ENCODE assay signal across 27 mouse cellular contexts in the genomic region with DNA sequence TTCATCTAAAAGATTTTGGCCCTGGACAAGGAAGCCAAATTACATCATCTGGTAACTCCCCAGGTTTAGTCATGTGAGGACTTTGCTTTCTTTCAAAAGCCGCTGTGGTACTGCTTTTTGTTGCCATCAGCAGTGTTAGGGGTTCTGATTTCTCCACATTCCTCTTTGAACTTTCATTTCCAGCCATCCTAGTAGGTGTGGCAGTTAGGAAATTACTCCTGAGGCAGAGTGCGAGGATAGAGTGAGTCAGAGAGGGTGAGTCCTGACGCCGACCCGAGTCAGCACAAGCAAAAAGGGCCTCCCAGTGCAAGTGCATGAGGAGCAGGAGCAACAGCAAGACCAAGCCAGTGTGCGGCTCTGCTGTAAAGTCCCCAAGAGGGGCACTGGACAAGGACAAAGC. TPM values are rescaled to one million over a fixed set of nuclear protein-coding genes. Genes with fewer than 3 reads are reported as not detected.
DNase-seq lines count a peak whose midpoint lies in the region; ATAC-seq and TF ChIP-seq lines count a peak whose summit lies in the region.
"Had no signal": no experiment of that assay in that cellular context is flagged by ENCODE, and none has a peak within 500 bp of the region (broad histone marks: within the 10 kb centered on the region; RNA-seq: fewer than 3 reads in every experiment).

No protein-coding gene starts in this region.

- H3K27ac ChIP-seq in heart, embryonic 10.5 days = no peak overlapping the region
- peak overlapping the region; percentile 59 for H3K27ac ChIP-seq in embryonic fibroblast, embryonic 13.5 days (ENCODE audit: insufficient read depth, low read length)
- peak overlapping the region; percentile 60 for H3K27ac ChIP-seq in intestine, postnatal 0 days (ENCODE audit: low read depth, low read length)
- no peak overlapping the region for H3K27ac ChIP-seq in hindbrain, embryonic 12.5 days
- H3K27ac ChIP-seq: hindbrain, embryonic 14.5 days; limb, embryonic 10.5 days; limb, embryonic 15.5 days; liver, embryonic 15.5 days; neural tube, embryonic 15.5 days had no signal

- no peak overlapping the region for H3K9ac ChIP-seq in intestine, postnatal 0 days (ENCODE audit: low read depth, low read length)
- H3K9ac ChIP-seq in hindbrain, embryonic 12.5 days = no peak overlapping the region
- H3K9ac ChIP-seq: heart, embryonic 12.5 days; hindbrain, embryonic 14.5 days; limb, embryonic 15.5 days; liver, embryonic 15.5 days; lung, embryonic 14.5 days; neural tube, embryonic 15.5 days had no signal

- ATAC-seq in intestine, postnatal 0 days = peak; percentile 93
- ATAC-seq in hindbrain, embryonic 12.5 days (ENCODE audit: low FRiP score) = no peak
- ATAC-seq: forebrain, embryonic 14.5 days; inflammation-experienced regulatory T-cells, adult 6 months; Patski had no signal

- WGBS in heart, embryonic 10.5 days = 82% methylated on average over 6 of the region's 6 CpGs
- WGBS in intestine, postnatal 0 days = 42% methylated on average over 6 of the region's 6 CpGs
- 87% methylated on average over 6 of the region's 6 CpGs for WGBS in hindbrain, embryonic 12.5 days

- H3K9me3 ChIP-seq in heart, embryonic 10.5 days = no peaks in the 10 kb centered on the region
- no peaks in the 10 kb centered on the region for H3K9me3 ChIP-seq in intestine, postnatal 0 days (ENCODE audit: control insufficient read depth)
- no peaks in the 10 kb centered on the region for H3K9me3 ChIP-seq in hindbrain, embryonic 12.5 days (replicated peaks)
- H3K9me3 ChIP-seq: G1E; heart, embryonic 12.5 days; limb, embryonic 10.5 days; limb, embryonic 15.5 days; liver, embryonic 15.5 days; neural tube, embryonic 15.5 days had no signal

- no peak overlapping the region for H3K4me2 ChIP-seq in intestine, postnatal 0 days (replicated peaks; ENCODE audit: low read depth)
- H3K4me2 ChIP-seq in hindbrain, embryonic 12.5 days (replicated peaks) = no peak overlapping the region
- H3K4me2 ChIP-seq: heart, embryonic 12.5 days; hindbrain, embryonic 14.5 days; limb, embryonic 15.5 days; liver, embryonic 15.5 days; lung, embryonic 14.5 days; neural tube, embryonic 15.5 days had no signal

- TF ChIP-seq POLR2A in embryonic fibroblast, embryonic 13.5 days (IDR thresholded peaks at IDR 0.05; ENCODE audit: low read depth, low read length) = no peak

- H3K27me3 ChIP-seq in heart, embryonic 10.5 days (ENCODE audit: insufficient read depth, poor library complexity, severe bottlenecking) = no peaks in the 10 kb centered on the region
- no peaks in the 10 kb centered on the region for H3K27me3 ChIP-seq in intestine, postnatal 0 days (replicated peaks; ENCODE audit: control insufficient read depth, insufficient read depth, low read length)
- no peaks in the 10 kb centered on the region for H3K27me3 ChIP-seq in hindbrain, embryonic 12.5 days
- H3K27me3 ChIP-seq: heart, embryonic 12.5 days; limb, embryonic 15.5 days; liver, embryonic 15.5 days; neural tube, embryonic 15.5 days; Patski had no signal

- peaks cover 14% of the 10 kb centered on the region; the same call in 1 of the 2 replicates for H3K36me3 ChIP-seq in heart, embryonic 10.5 days
- peaks cover 13% of the 10 kb centered on the region for H3K36me3 ChIP-seq in intestine, postnatal 0 days (ENCODE audit: control insufficient read depth, insufficient read depth)
- H3K36me3 ChIP-seq in hindbrain, embryonic 12.5 days = 0 out of 2 replicates have a peak, but pooled peaks cover 7% of the 10 kb centered on the region
- H3K36me3 ChIP-seq: liver, embryonic 15.5 days had no signal

- no peaks in the 10 kb centered on the region for H3K4me1 ChIP-seq in heart, embryonic 10.5 days
- peaks cover 16% of the 10 kb centered on the region for H3K4me1 ChIP-seq in embryonic fibroblast, embryonic 13.5 days (ENCODE audit: control insufficient read depth, insufficient read depth, low read length)
- H3K4me1 ChIP-seq in intestine, postnatal 0 days (replicated peaks; ENCODE audit: control insufficient read depth, insufficient read depth, low read length) = no peaks in the 10 kb centered on the region
- H3K4me1 ChIP-seq in hindbrain, embryonic 12.5 days = no peaks in the 10 kb centered on the region
- H3K4me1 ChIP-seq: heart, embryonic 12.5 days; limb, embryonic 10.5 days; limb, embryonic 15.5 days; liver, embryonic 15.5 days; neural tube, embryonic 15.5 days had no signal

- H3K4me3 ChIP-seq in heart, embryonic 10.5 days = no peak overlapping the region
- H3K4me3 ChIP-seq in embryonic fibroblast, embryonic 13.5 days (ENCODE audit: insufficient read depth, low read length) = no peak overlapping the region
- H3K4me3 ChIP-seq in intestine, postnatal 0 days (ENCODE audit: low read depth, low read length) = no peak overlapping the region
- no peak overlapping the region for H3K4me3 ChIP-seq in hindbrain, embryonic 12.5 days
- H3K4me3 ChIP-seq: heart, embryonic 12.5 days; limb, embryonic 10.5 days; limb, embryonic 15.5 days; liver, embryonic 15.5 days; neural tube, embryonic 15.5 days had no signal

- DNase-seq in heart, adult 11 months = peak; percentile 74
- no peak for DNase-seq in heart, embryonic 10.5 days (ENCODE audit: low spot score)
- no peak for DNase-seq in spleen, postnatal 36 days (ENCODE audit: low spot score in 2 of 2)
- DNase-seq: cerebellum, adult 2 months; cerebellum, postnatal 14 days; gastrocnemius, postnatal 25 days; heart, adult 18-20 months; heart, postnatal 4 days; kidney, adult 9 months; kidney, postnatal 10 days; lung, embryonic 14.5 days; lung, postnatal 14 days; midbrain, embryonic 14.5 days; retina, postnatal 1 day had no signal

- TF ChIP-seq CTCF in embryonic fibroblast, embryonic 13.5 days (IDR thresholded peaks at IDR 0.05; ENCODE audit: borderline replicate concordance, insufficient read depth, low read length) = no peak
- TF ChIP-seq CTCF in intestine, postnatal 0 days (IDR thresholded peaks at IDR 0.05; ENCODE audit: low read depth) = no peak

RNA-seq across cellular contexts. Expression of a gene that starts 17.9 kb away (rescaled TPM):
- 4.1 and 4.6 TPM in 2 replicates for polyA plus RNA-seq in heart, embryonic 10.5 days (2016; fragmentation: Nextera tagmentation; extraction: Ambion mirVana)
- polyA plus RNA-seq in embryonic fibroblast, embryonic 13.5 days (2011; ENCODE audit: insufficient read length, low read depth, missing spikeins) = 42.3 and 47.7 TPM in 2 replicates
- polyA plus RNA-seq in intestine, postnatal 0 days (2015; fragmentation: Nextera tagmentation; extraction: Ambion mirVana) = 5.3 and 6.7 TPM in 2 replicates
- 6.1 and 6.6 TPM in 2 replicates for polyA plus RNA-seq in hindbrain, embryonic 12.5 days (2016; fragmentation: Nextera tagmentation; extraction: Ambion mirVana)

RNA-seq across cellular contexts. Expression of a gene that starts 51.2 kb away (rescaled TPM):
- polyA plus RNA-seq in heart, embryonic 10.5 days (2016; fragmentation: Nextera tagmentation; extraction: Ambion mirVana) = 141 and 168 TPM in 2 replicates
- 579 and 643 TPM in 2 replicates for polyA plus RNA-seq in embryonic fibroblast, embryonic 13.5 days (2011; ENCODE audit: insufficient read length, low read depth, missing spikeins)
- 170 and 175 TPM in 2 replicates for polyA plus RNA-seq in intestine, postnatal 0 days (2015; fragmentation: Nextera tagmentation; extraction: Ambion mirVana)
- 111 and 123 TPM in 2 replicates for polyA plus RNA-seq in hindbrain, embryonic 12.5 days (2016; fragmentation: Nextera tagmentation; extraction: Ambion mirVana)

Comparison
In these comparisons a context has a peak if more than half of its experiments do, and no peak if none do; other contexts are left out.
1. H3K27ac ChIP-seq: peak in embryonic fibroblast, embryonic 13.5 days (single experiment) and intestine, postnatal 0 days (single experiment); none in heart, embryonic 10.5 days (single experiment) and hindbrain, embryonic 12.5 days (single experiment).